Mouse (Mus musculus) kidney, adult 2 months (tissue): ENCODE results near the gene Slc17a7.

Source experiments
- CTCF ChIP-seq: fragments of 200-500 bp; conservative IDR thresholded peaks from 2 replicates; pipeline ENCODE4 v1.5.1; 2011; ENCODE audit warnings: low read depth, mild to moderate bottlenecking, control low read depth, low read length, moderate library complexity, mixed read lengths; ENCODE audit not compliant: insufficient read depth, insufficient read length
- POLR2A ChIP-seq: fragments of 200-500 bp; IDR thresholded peaks from one replicate; pipeline ENCODE4 v1.6.1; 2011; ENCODE audit warnings: low read depth, low read length, control low read depth

DNA sequence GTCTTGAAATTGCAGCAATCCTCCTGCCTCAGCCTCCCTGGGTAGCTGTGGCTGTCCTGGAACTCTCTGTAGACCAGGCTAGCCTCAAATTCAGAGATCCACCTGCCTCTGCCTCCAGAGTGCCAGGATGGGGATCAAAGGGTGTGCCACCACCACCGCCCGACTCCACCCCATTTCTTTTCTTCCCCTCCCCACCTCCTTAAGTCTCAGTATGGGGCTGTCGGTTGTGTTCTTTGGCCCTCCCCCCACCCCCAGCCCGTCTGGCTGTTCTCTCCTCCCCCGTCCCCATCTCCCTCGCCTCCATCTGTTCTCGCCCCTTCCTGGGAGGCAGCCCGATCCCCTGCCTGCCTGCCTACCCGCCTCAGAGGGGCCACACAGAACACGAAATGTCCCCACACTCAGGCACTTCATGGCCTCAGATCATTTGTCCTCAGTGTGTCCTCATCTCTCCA lies 3.2 kb downstream of the Slc17a7 start:
- no peak for TF ChIP-seq POLR2A
- TF ChIP-seq CTCF, result no peak
